Mouse (Mus musculus): ENCODE data around the gene Cubn. TPM values are rescaled to one million over a fixed set of nuclear protein-coding genes. Genes with fewer than 3 reads are reported as not detected.

The Cubn gene
- polyA plus RNA-seq, 1 experiment from 2014 or later, result 0.05 TPM

GRCm38 (mm10) chr2:13530639-13531038, 39.0 kb upstream of the Cubn start:
- TF ChIP-seq EP300 (optimal IDR thresholded peaks at IDR 0.05) (no peak), CTCF (IDR thresholded peaks at IDR 0.05; ENCODE audit: low read depth) (no peak)
- Histone ChIP-seq H3K9ac (ENCODE audit: low read length) (no peak overlapping the region), H3K27ac (replicated peaks) (no peak overlapping the region), H3K36me3 (ENCODE audit: control insufficient read depth, insufficient read depth, low read length) (no peaks in the 10 kb centered on the region), H3K4me1 (replicated peaks; ENCODE audit: control insufficient read depth, insufficient read depth) (no peaks in the 10 kb centered on the region), H3K27me3 (ENCODE audit: control insufficient read depth, insufficient read depth, low read length) (no peaks in the 10 kb centered on the region), H3K9me3 (ENCODE audit: control insufficient read depth, low read length) (no peaks in the 10 kb centered on the region), H3K4me3 (ENCODE audit: low read depth, low read length) (no peak overlapping the region), H3K4me2 (replicated peaks; ENCODE audit: low read depth) (no peak overlapping the region)
- DNase-seq (ENCODE audit: low spot score) (no peak), ATAC-seq (ENCODE audit: low FRiP score, low TSS enrichment) (no peak)
- WGBS, result 78% methylated on average over 6 of the region's 6 CpGs

- Histone ChIP-seq H3K27ac (replicated peaks) (no peak overlapping the region), H3K4me3 (ENCODE audit: low read depth, low read length) (no peak overlapping the region), H3K27me3 (ENCODE audit: control insufficient read depth, insufficient read depth, low read length) (no peaks in the 10 kb centered on the region), H3K4me1 (replicated peaks; ENCODE audit: control insufficient read depth, insufficient read depth) (no peaks in the 10 kb centered on the region), H3K9me3 (ENCODE audit: control insufficient read depth, low read length) (no peaks in the 10 kb centered on the region), H3K4me2 (replicated peaks; ENCODE audit: low read depth) (no peak overlapping the region), H3K9ac (ENCODE audit: low read length) (no peak overlapping the region), H3K36me3 (ENCODE audit: control insufficient read depth, insufficient read depth, low read length) (no peaks in the 10 kb centered on the region)
- no peak for DNase-seq (ENCODE audit: low spot score)
- 93% methylated on average over 3 of the region's 3 CpGs for WGBS
- ATAC-seq (ENCODE audit: low FRiP score, low TSS enrichment), result no peak
- TF ChIP-seq EP300 (optimal IDR thresholded peaks at IDR 0.05) (no peak), CTCF (IDR thresholded peaks at IDR 0.05; ENCODE audit: low read depth) (no peak)
Observed at GRCm38 (mm10) chr2:13529253-13529933, 37.8 kb upstream of the Cubn start.

- no peak for ATAC-seq (ENCODE audit: low FRiP score, low TSS enrichment)
- Histone ChIP-seq H3K9ac (ENCODE audit: low read length) (no peak overlapping the region), H3K4me1 (replicated peaks; ENCODE audit: control insufficient read depth, insufficient read depth) (no peaks in the 10 kb centered on the region), H3K27ac (replicated peaks) (no peak overlapping the region), H3K36me3 (ENCODE audit: control insufficient read depth, insufficient read depth, low read length) (no peaks in the 10 kb centered on the region), H3K9me3 (ENCODE audit: control insufficient read depth, low read length) (no peaks in the 10 kb centered on the region), H3K4me3 (ENCODE audit: low read depth, low read length) (no peak overlapping the region), H3K27me3 (ENCODE audit: control insufficient read depth, insufficient read depth, low read length) (no peaks in the 10 kb centered on the region), H3K4me2 (replicated peaks; ENCODE audit: low read depth) (no peak overlapping the region)
- WGBS, result 68% methylated on average over 4 of the region's 4 CpGs
- TF ChIP-seq CTCF (IDR thresholded peaks at IDR 0.05; ENCODE audit: low read depth) (no peak), EP300 (optimal IDR thresholded peaks at IDR 0.05) (no peak)
- no peak for DNase-seq (ENCODE audit: low spot score)
Observed at GRCm38 (mm10) chr2:13527531-13527930, 35.9 kb upstream of the Cubn start.

GRCm38 (mm10) chr2:13527125-13527524, 35.5 kb upstream of the Cubn start:
- TF ChIP-seq EP300 (optimal IDR thresholded peaks at IDR 0.05) (no peak), CTCF (IDR thresholded peaks at IDR 0.05; ENCODE audit: low read depth) (no peak)
- Histone ChIP-seq H3K36me3 (ENCODE audit: control insufficient read depth, insufficient read depth, low read length) (no peaks in the 10 kb centered on the region), H3K9me3 (ENCODE audit: control insufficient read depth, low read length) (no peaks in the 10 kb centered on the region), H3K9ac (ENCODE audit: low read length) (no peak overlapping the region), H3K4me1 (replicated peaks; ENCODE audit: control insufficient read depth, insufficient read depth) (no peaks in the 10 kb centered on the region), H3K27ac (replicated peaks) (no peak overlapping the region), H3K4me2 (replicated peaks; ENCODE audit: low read depth) (no peak overlapping the region), H3K4me3 (ENCODE audit: low read depth, low read length) (no peak overlapping the region), H3K27me3 (ENCODE audit: control insufficient read depth, insufficient read depth, low read length) (no peaks in the 10 kb centered on the region)
- WGBS, result 64% methylated on average over 2 of the region's 2 CpGs
- ATAC-seq (ENCODE audit: low FRiP score, low TSS enrichment) (no peak), DNase-seq (ENCODE audit: low spot score) (no peak)

GRCm38 (mm10) chr2:13526205-13526604, 34.6 kb upstream of the Cubn start:
- Histone ChIP-seq H3K27me3 (ENCODE audit: control insufficient read depth, insufficient read depth, low read length) (no peaks in the 10 kb centered on the region), H3K9ac (ENCODE audit: low read length) (no peak overlapping the region), H3K4me3 (ENCODE audit: low read depth, low read length) (no peak overlapping the region), H3K4me1 (replicated peaks; ENCODE audit: control insufficient read depth, insufficient read depth) (no peaks in the 10 kb centered on the region), H3K4me2 (replicated peaks; ENCODE audit: low read depth) (no peak overlapping the region), H3K27ac (replicated peaks) (no peak overlapping the region), H3K9me3 (ENCODE audit: control insufficient read depth, low read length) (no peaks in the 10 kb centered on the region), H3K36me3 (ENCODE audit: control insufficient read depth, insufficient read depth, low read length) (no peaks in the 10 kb centered on the region)
- 72% methylated on average over 2 of the region's 2 CpGs for WGBS
- ATAC-seq (ENCODE audit: low FRiP score, low TSS enrichment) (no peak), DNase-seq (ENCODE audit: low spot score) (no peak)
- TF ChIP-seq EP300 (optimal IDR thresholded peaks at IDR 0.05) (no peak), CTCF (IDR thresholded peaks at IDR 0.05; ENCODE audit: low read depth) (no peak)

GRCm38 (mm10) chr2:13523540-13524456, 32.2 kb upstream of the Cubn start:
- Histone ChIP-seq H3K4me2 (replicated peaks; ENCODE audit: low read depth) (no peak overlapping the region), H3K27me3 (ENCODE audit: control insufficient read depth, insufficient read depth, low read length) (no peaks in the 10 kb centered on the region), H3K27ac (replicated peaks) (no peak overlapping the region), H3K4me3 (ENCODE audit: low read depth, low read length) (no peak overlapping the region), H3K4me1 (replicated peaks; ENCODE audit: control insufficient read depth, insufficient read depth) (no peaks in the 10 kb centered on the region), H3K36me3 (ENCODE audit: control insufficient read depth, insufficient read depth, low read length) (no peaks in the 10 kb centered on the region), H3K9ac (ENCODE audit: low read length) (no peak overlapping the region), H3K9me3 (ENCODE audit: control insufficient read depth, low read length) (no peaks in the 10 kb centered on the region)
- TF ChIP-seq CTCF (IDR thresholded peaks at IDR 0.05; ENCODE audit: low read depth), result no peak
- TF ChIP-seq EP300 (optimal IDR thresholded peaks at IDR 0.05), result no peak
- DNase-seq (ENCODE audit: low spot score) (no peak), ATAC-seq (ENCODE audit: low FRiP score, low TSS enrichment) (peak; percentile 32; the same call in 1 of the 2 replicates)
- 29% methylated on average over 8 of the region's 8 CpGs for WGBS
